Mouse (Mus musculus) ES-E14 (cell line): Measurements from ENCODE around the gene Tfeb.

Experiments
- CHD2 ChIP-seq: IDR thresholded peaks from 2 replicates; pipeline ENCODE4 v1.6.1; 2014; ENCODE audit warnings: mild to moderate bottlenecking, low read depth, low read length, inconsistent platforms
- HCFC1 ChIP-seq: IDR thresholded peaks from 2 replicates; pipeline ENCODE4 v1.6.1; 2012; ENCODE audit warnings: low read length, inconsistent platforms, borderline replicate concordance; ENCODE audit not compliant: insufficient read depth

DNA sequence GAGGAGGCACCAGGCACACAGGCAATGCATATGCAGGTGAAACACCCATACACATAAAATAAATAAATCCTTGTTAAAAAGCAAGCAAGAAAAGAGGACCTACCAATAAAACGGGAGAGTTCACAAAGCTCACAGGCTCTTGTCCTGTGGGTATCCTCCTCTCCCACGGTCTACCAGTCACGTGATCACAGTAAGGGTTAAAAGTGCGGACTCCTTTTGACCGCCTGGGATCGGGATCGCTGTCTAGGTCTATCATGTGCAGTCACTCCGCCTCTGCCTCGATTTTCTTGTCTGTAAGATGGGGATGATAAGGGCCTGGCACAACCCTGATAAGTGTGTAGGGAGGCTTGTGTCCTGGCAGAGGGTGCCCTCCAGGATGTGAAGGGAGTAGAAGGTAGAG, 60.6 kb downstream of the Tfeb start:
- TF ChIP-seq CHD2 (no peak), HCFC1 (no peak)
